Mouse (Mus musculus) layer of hippocampus, adult 2 months (tissue): ENCODE measurements at regions not wholly inside any gene's neighbourhood (a gene's known extent, or its start where the extent isn't known, plus 50 kb on each side); places are given as distances from the start of the nearest gene placed in this dataset.
A peak's percentile ranks its signal among the peaks of the same experiment; 100 is the strongest.

ENCODE experiments used
- DNase-seq, 2 experiments: peaks; one replicate each; pipeline ENCODE4 v3.0.0; 2022; ENCODE audit warnings: low spot score in 2 of 2
- H3K27ac ChIP-seq: fragments of 200-600 bp; 2 replicates; pipeline ENCODE4 v1.8.1; 2022
- H3K4me3 ChIP-seq: fragments of 200-600 bp; 2 replicates; pipeline ENCODE4 v1.8.1; 2022; ENCODE audit warnings: mild to moderate bottlenecking
- CTCF ChIP-seq: fragments of 200-600 bp; conservative IDR thresholded peaks from 2 replicates; pipeline ENCODE4 v1.8.1; 2022; ENCODE audit warnings: antibody characterized with exemption, mild to moderate bottlenecking, moderate library complexity

GRCm38 (mm10) chr9:47376645-47377044, 153.3 kb upstream of the Cadm1 start:
- no peak for DNase-seq
- Histone ChIP-seq H3K27ac (no peak overlapping the region), H3K4me3 (no peak overlapping the region)
- TF ChIP-seq CTCF = no peak

GRCm38 (mm10) chr9:47378541-47378940, 151.4 kb upstream of the Cadm1 start:
- no peak for TF ChIP-seq CTCF
- Histone ChIP-seq H3K27ac (no peak overlapping the region), H3K4me3 (no peak overlapping the region)
- no peak for DNase-seq

GRCm38 (mm10) chr9:47380361-47380760, 149.6 kb upstream of the Cadm1 start:
- Histone ChIP-seq H3K4me3 (no peak overlapping the region), H3K27ac (no peak overlapping the region)
- no peak for TF ChIP-seq CTCF
- DNase-seq = no peak

GRCm38 (mm10) chr9:47384185-47384854, 145.7 kb upstream of the Cadm1 start:
- no peak for DNase-seq
- H3K4me3 ChIP-seq = no peak overlapping the region
- TF ChIP-seq CTCF = no peak
- H3K27ac ChIP-seq = no peak overlapping the region

GRCm38 (mm10) chr9:47386646-47387045, 143.3 kb upstream of the Cadm1 start:
- H3K27ac ChIP-seq = no peak overlapping the region
- H3K4me3 ChIP-seq = no peak overlapping the region
- no peak for TF ChIP-seq CTCF
- no peak for DNase-seq

GRCm38 (mm10) chr9:47387221-47387620, 142.8 kb upstream of the Cadm1 start:
- H3K4me3 ChIP-seq = no peak overlapping the region
- DNase-seq = peak in 1 of 2 experiments; percentile 19
- no peak for TF ChIP-seq CTCF
- peak overlapping the region; percentile 55; the same call in 1 of the 2 replicates for H3K27ac ChIP-seq

GRCm38 (mm10) chr9:47387716-47388300, 142.2 kb upstream of the Cadm1 start:
- peak overlapping the region; percentile 55; the same call in 1 of the 2 replicates for H3K27ac ChIP-seq
- DNase-seq = no peak
- TF ChIP-seq CTCF = no peak
- H3K4me3 ChIP-seq = no peak overlapping the region

GRCm38 (mm10) chr9:47389901-47390300, 140.1 kb upstream of the Cadm1 start:
- Histone ChIP-seq H3K27ac (no peak overlapping the region), H3K4me3 (no peak overlapping the region)
- TF ChIP-seq CTCF = no peak
- DNase-seq = no peak

- no peak for TF ChIP-seq CTCF
- DNase-seq = no peak
Observed at GRCm38 (mm10) chr9:47391669-47392068, 138.3 kb upstream of the Cadm1 start.

GRCm38 (mm10) chr9:47399598-47399997, 130.4 kb upstream of the Cadm1 start:
- no peak overlapping the region for H3K27ac ChIP-seq

More at GRCm38 (mm10) chr9:47391669-47392068, 138.3 kb upstream of the Cadm1 start:
- Histone ChIP-seq H3K27ac (no peak overlapping the region), H3K4me3 (no peak overlapping the region)

GRCm38 (mm10) chr9:47400117-47400823, 129.7 kb upstream of the Cadm1 start:
- DNase-seq = no peak
- no peak for TF ChIP-seq CTCF
- Histone ChIP-seq H3K4me3 (no peak overlapping the region), H3K27ac (no peak overlapping the region)

More at GRCm38 (mm10) chr9:47399598-47399997, 130.4 kb upstream of the Cadm1 start:
- H3K4me3 ChIP-seq = no peak overlapping the region
- no peak for DNase-seq
- no peak for TF ChIP-seq CTCF

GRCm38 (mm10) chr9:47401511-47401910, 128.5 kb upstream of the Cadm1 start:
- no peak overlapping the region for H3K27ac ChIP-seq
- TF ChIP-seq CTCF = no peak
- no peak for DNase-seq
- no peak overlapping the region for H3K4me3 ChIP-seq

- no peak for DNase-seq
- H3K4me3 ChIP-seq = no peak overlapping the region
- TF ChIP-seq CTCF = no peak
- H3K27ac ChIP-seq = no peak overlapping the region
Observed at GRCm38 (mm10) chr9:47403317-47403716, 126.7 kb upstream of the Cadm1 start.
